Mouse (Mus musculus) embryonic fibroblast, embryonic 13.5 days (primary cell): Measurements from ENCODE around the gene Mfsd2a. TPM values are rescaled to one million over a fixed set of nuclear protein-coding genes. Genes with fewer than 3 reads are reported as not detected.
A peak's percentile ranks its signal among the peaks of the same experiment; 100 is the strongest.
"Not testable (repeated sequence)": the region's sequence is repeated elsewhere in the genome, so short reads cannot be mapped to it uniquely, and the experiment has no call there.

ENCODE experiments used
- H3K27ac ChIP-seq: 2 replicates; pipeline ENCODE4 v1.5.1; 2012; ENCODE audit warnings: low read length, control low read depth, inconsistent platforms; ENCODE audit not compliant: insufficient read depth
- H3K4me1 ChIP-seq: 2 replicates; pipeline ENCODE4 v1.6.1; 2011; ENCODE audit warnings: low read length; ENCODE audit not compliant: control insufficient read depth, insufficient read depth
- H3K4me3 ChIP-seq: 2 replicates; pipeline ENCODE4 v1.5.1; 2011; ENCODE audit warnings: mild to moderate bottlenecking, control low read depth, low read length; ENCODE audit not compliant: insufficient read depth
- CTCF ChIP-seq: IDR thresholded peaks from 2 replicates; pipeline ENCODE4 v1.5.1; 2011; ENCODE audit warnings: mild to moderate bottlenecking, control low read depth, low read length, moderate library complexity, borderline replicate concordance; ENCODE audit not compliant: insufficient read depth
- POLR2A ChIP-seq: IDR thresholded peaks from 2 replicates; pipeline ENCODE4 v1.6.1; 2011; ENCODE audit warnings: low read depth, mild to moderate bottlenecking, control low read depth, low read length, moderate library complexity
- polyA plus RNA-seq: library from polyadenylated mRNA; stranded (reverse); fragments of >200 nt; gene quantifications from 2 replicates; pipeline ENCODE4 v1.2.4, GENCODE M21; 2011; ENCODE audit warnings: low read depth; ENCODE audit not compliant: missing spikeins, insufficient read length

Gene Mfsd2a
- polyA plus RNA-seq, 1 experiment, result 2.8 TPM

DNA sequence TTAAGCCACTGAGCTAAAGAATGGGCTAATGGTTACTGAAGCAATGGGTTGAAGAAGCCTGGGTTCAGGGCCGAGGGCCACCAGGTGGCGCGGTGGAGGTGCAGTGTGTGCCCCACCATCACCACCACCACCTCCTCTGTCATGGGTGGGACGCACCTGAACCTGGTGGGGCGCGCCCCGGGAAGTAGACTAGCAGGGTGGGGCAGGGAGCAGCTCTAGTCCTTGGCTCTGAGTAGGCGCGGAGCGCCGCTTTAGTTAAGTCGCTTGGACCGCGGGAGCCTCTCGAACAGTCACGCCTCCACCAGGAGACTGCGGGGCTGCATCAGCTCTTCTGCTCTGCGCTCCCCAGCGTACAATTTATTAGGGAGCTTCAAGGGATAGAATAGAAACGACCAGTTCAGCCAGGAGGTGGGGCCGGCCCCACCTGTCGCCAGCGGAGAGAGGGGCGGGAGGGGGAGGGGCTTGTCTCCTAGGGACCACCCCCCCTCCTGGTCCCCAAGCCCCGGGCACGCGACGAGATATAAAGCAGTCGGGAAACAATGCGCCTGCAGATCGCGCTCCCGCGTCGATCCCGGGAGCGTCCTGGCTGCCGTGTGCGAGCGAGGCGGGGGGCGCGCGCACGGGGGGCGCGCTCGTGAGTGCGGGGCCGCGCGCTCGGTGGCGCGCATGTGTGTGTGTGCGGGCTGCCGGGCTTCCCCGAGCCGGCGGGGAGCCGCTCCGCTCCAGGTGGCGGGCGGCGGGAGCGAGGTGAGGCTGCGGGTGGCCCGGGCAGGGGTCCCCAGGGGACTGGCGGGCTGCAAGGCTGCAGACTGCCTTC, 34.6 kb upstream of the Mfsd2a start, which contains the start of gene Mycl:
TSS of gene Mycl (plus strand) at position 249 of the 817 bp plus-strand sequence.
- no peaks in the 10 kb centered on the region for H3K4me1 ChIP-seq
- H3K4me3 ChIP-seq, result peak within 1 kb of the TSS; percentile 56
- TF ChIP-seq CTCF, result peak; percentile 91
- no peak for TF ChIP-seq POLR2A
- no peak within 1 kb of the TSS for H3K27ac ChIP-seq

GRCm38 (mm10) chr4:122992276-122992675, 31.3 kb upstream of the Mfsd2a start:
- Histone ChIP-seq H3K4me1 (no peaks in the 10 kb centered on the region), H3K27ac (no peak overlapping the region), H3K4me3 (no peak overlapping the region)
- TF ChIP-seq POLR2A, result no peak
- TF ChIP-seq CTCF, result no peak

GRCm38 (mm10) chr4:122991177-122991576, 30.2 kb upstream of the Mfsd2a start:
- Histone ChIP-seq H3K4me3 (no peak overlapping the region), H3K27ac (peak overlapping the region; percentile 78; the same call in 1 of the 2 replicates), H3K4me1 (no peaks in the 10 kb centered on the region)
- TF ChIP-seq CTCF, result no peak
- no peak for TF ChIP-seq POLR2A

DNA sequence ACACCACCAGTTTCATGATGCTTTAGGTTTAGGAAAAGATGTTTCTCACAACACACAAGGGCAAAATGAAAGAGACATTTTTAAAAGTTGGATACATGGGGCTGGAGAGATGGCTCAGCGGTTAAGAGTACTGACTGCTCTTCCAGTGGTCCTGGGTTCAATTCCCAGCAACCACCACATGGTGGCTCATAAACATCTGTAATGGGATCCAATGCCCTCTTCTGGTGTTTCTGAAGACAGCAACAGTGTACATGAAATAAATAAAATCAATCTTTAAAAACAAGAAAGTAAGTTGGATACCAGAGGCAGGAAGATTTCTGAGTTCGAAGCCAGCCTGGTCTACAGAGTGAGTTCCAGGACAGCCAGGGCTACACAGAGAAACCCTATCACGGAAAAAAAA, 27.0 kb upstream of the Mfsd2a start:
- H3K4me3 ChIP-seq, H3K4me1 ChIP-seq, H3K27ac ChIP-seq: not testable (repeated sequence)

DNA sequence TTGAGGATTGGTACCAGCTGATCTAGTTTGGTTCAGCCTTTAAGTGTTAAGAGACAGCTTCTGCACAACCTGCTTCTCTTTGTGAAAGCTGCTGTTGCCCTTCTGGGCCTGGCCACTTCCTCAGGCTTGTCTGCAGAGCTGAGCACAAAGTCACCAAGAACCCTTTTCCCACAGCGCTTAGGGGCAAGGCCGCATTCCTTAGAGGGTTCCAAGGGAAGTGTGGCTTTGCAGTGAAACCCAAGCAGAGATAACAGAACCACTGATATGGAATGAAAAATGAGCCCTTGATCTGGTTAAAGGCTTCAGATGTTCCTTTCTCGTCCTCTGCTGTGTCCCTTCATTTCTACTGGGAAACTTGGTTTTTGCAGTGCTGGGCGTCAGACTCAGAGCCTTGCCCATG, 26.4 kb upstream of the Mfsd2a start:
- no peak overlapping the region for H3K4me3 ChIP-seq
- H3K27ac ChIP-seq, result no peak overlapping the region
- no peaks in the 10 kb centered on the region for H3K4me1 ChIP-seq
- TF ChIP-seq CTCF (no peak), POLR2A (no peak)

- no peak for TF ChIP-seq POLR2A
- TF ChIP-seq CTCF, result no peak
- Histone ChIP-seq H3K27ac (no peak overlapping the region), H3K4me1 (no peaks in the 10 kb centered on the region), H3K4me3 (no peak overlapping the region)
These were observed 24.1 kb upstream of the Mfsd2a start for GRCm38 (mm10) chr4:122985110-122985509.

- no peak overlapping the region for H3K4me3 ChIP-seq
These were observed 22.7 kb upstream of the Mfsd2a start for GRCm38 (mm10) chr4:122983486-122984261.

GRCm38 (mm10) chr4:122982537-122982936, 21.5 kb upstream of the Mfsd2a start:
- no peak for TF ChIP-seq POLR2A
- TF ChIP-seq CTCF, result no peak
- no peak overlapping the region for H3K27ac ChIP-seq
- no peak overlapping the region for H3K4me3 ChIP-seq
- no peaks in the 10 kb centered on the region for H3K4me1 ChIP-seq

More at GRCm38 (mm10) chr4:122983486-122984261, 22.7 kb upstream of the Mfsd2a start:
- no peak overlapping the region for H3K27ac ChIP-seq
- no peak for TF ChIP-seq CTCF
- TF ChIP-seq POLR2A, result no peak
- H3K4me1 ChIP-seq, result no peaks in the 10 kb centered on the region

GRCm38 (mm10) chr4:122981930-122982329, 20.9 kb upstream of the Mfsd2a start:
- TF ChIP-seq POLR2A, result no peak
- no peak for TF ChIP-seq CTCF
- no peak overlapping the region for H3K27ac ChIP-seq
- no peak overlapping the region for H3K4me3 ChIP-seq
- H3K4me1 ChIP-seq, result no peaks in the 10 kb centered on the region

- no peak for TF ChIP-seq POLR2A
- no peak for TF ChIP-seq CTCF
- Histone ChIP-seq H3K4me3 (no peak overlapping the region), H3K4me1 (no peaks in the 10 kb centered on the region), H3K27ac (no peak overlapping the region)
These were observed 20.2 kb upstream of the Mfsd2a start for GRCm38 (mm10) chr4:122981238-122981637.
